In genomic region chr11:4671736-4672135, GRCm38 (mm10) we compare ENCODE assay signal across 32 mouse cellular contexts. TPM values are rescaled to one million over a fixed set of nuclear protein-coding genes. Genes with fewer than 3 reads are reported as not detected.
"Had no signal": no experiment of that assay in that cellular context is flagged by ENCODE, and none has a peak within 500 bp of the region (broad histone marks: within the 10 kb centered on the region; RNA-seq: fewer than 3 reads in every experiment).

No protein-coding gene starts in this region.

- DNase-seq: kidney, postnatal 14 days; layer of hippocampus, adult 9-11 months; liver; lung, postnatal 10 days; lung, postnatal 36 days; retina, postnatal 1 day; right cerebral cortex, postnatal 25 days; spleen, adult 18-20 months; thymus, adult 18-20 months; thymus, postnatal 36 days had no signal

- H3K4me3 ChIP-seq: layer of hippocampus, adult 2 months; limb, embryonic 10.5 days; limb, embryonic 13.5 days; liver, embryonic 12.5 days; liver, embryonic 15.5 days; lung, embryonic 15.5 days; megakaryocyte, embryonic 14.5 days; midbrain, embryonic 10.5 days; midbrain, embryonic 13.5 days; myocyte; neural tube, embryonic 13.5 days; stomach, embryonic 15.5 days had no signal

- H3K9me3 ChIP-seq: limb, embryonic 10.5 days; limb, embryonic 13.5 days; liver, embryonic 12.5 days; liver, embryonic 15.5 days; lung, embryonic 15.5 days; megakaryocyte, embryonic 14.5 days; midbrain, embryonic 10.5 days; midbrain, embryonic 13.5 days; neural tube, embryonic 13.5 days; stomach, embryonic 15.5 days had no signal

- ATAC-seq: liver, embryonic 12.5 days; midbrain, embryonic 13.5 days; midbrain, embryonic 16.5 days had no signal

- H3K4me2 ChIP-seq: limb, embryonic 13.5 days; liver, embryonic 12.5 days; liver, embryonic 15.5 days; lung, embryonic 15.5 days; midbrain, embryonic 13.5 days; neural tube, embryonic 13.5 days; stomach, embryonic 15.5 days had no signal

- H3K27me3 ChIP-seq: limb, embryonic 13.5 days; liver, embryonic 12.5 days; liver, embryonic 15.5 days; lung, embryonic 15.5 days; megakaryocyte, embryonic 14.5 days; midbrain, embryonic 13.5 days; neural tube, embryonic 13.5 days; stomach, embryonic 15.5 days had no signal

- H3K9ac ChIP-seq: limb, embryonic 13.5 days; liver, embryonic 12.5 days; liver, embryonic 15.5 days; lung, embryonic 15.5 days; midbrain, embryonic 13.5 days; neural tube, embryonic 13.5 days; stomach, embryonic 15.5 days had no signal

- H3K4me1 ChIP-seq: limb, embryonic 10.5 days; limb, embryonic 13.5 days; lung, embryonic 15.5 days; midbrain, embryonic 13.5 days; neural tube, embryonic 13.5 days had no signal

- H3K27ac ChIP-seq: layer of hippocampus, adult 2 months; limb, embryonic 10.5 days; limb, embryonic 13.5 days; liver, embryonic 12.5 days; liver, embryonic 15.5 days; lung, embryonic 15.5 days; midbrain, embryonic 10.5 days; midbrain, embryonic 13.5 days; neural tube, embryonic 13.5 days; stomach, embryonic 15.5 days had no signal

RNA-seq across cellular contexts. Expression of gene Gm11032, which starts 51.9 kb away (rescaled TPM):
- total RNA-seq: layer of hippocampus, adult 2 months; layer of hippocampus, postnatal 25 days; left cerebral cortex, adult 18-20 months; left cerebral cortex, postnatal 25 days; monocyte, adult 5-6 weeks; neutrophil, adult 5-6 weeks had no signal
- polyA plus RNA-seq: kidney, embryonic 16.5 days; large intestine, adult 2 months; limb, embryonic 10.5 days; limb, embryonic 13.5 days; liver, embryonic 12.5 days; liver, embryonic 15.5 days; lung, embryonic 15.5 days; midbrain, embryonic 10.5 days; midbrain, embryonic 13.5 days; midbrain, embryonic 16.5 days; myocyte; neural tube, embryonic 13.5 days; stomach, embryonic 15.5 days; testis, adult 2 months; urinary bladder, adult 2 months had no signal
